Mouse (Mus musculus): ENCODE results near the gene Dcaf17. TPM values are rescaled to one million over a fixed set of nuclear protein-coding genes. Genes with fewer than 3 reads are reported as not detected.

Dcaf17 gene
- polyA plus RNA-seq, 1 experiment from 2014 or later, result 43.3 TPM

DNA sequence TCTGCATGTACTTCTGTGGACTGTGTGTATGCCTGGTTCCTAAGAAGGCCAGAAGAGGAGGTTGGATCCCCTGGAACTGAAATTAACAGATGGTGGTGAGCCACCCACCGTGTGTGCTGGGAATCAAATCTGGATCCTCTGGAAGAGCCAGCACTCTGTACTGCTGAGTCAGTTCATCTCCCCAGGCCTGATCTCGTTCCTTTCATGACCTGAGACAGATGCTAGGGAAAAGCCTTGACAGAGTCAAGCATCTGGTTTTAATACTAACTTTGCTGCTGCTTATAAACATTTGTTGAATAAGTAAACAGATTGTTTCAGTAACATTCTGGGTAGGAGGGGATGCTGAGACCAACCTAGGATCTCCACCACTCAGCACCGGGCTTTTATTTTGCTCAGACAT is 53.4 kb downstream of the Dcaf17 start:
- WGBS, result 74% methylated on average over 3 of the region's 3 CpGs
- no peaks in the 10 kb centered on the region for H3K9me3 ChIP-seq (ENCODE audit: control insufficient read depth, low read length)
- H3K9ac ChIP-seq (replicated peaks; ENCODE audit: low read depth, low read length), result no peak overlapping the region
- no peaks in the 10 kb centered on the region for H3K36me3 ChIP-seq (ENCODE audit: control insufficient read depth, insufficient read depth)
- H3K4me1 ChIP-seq (replicated peaks; ENCODE audit: control insufficient read depth, insufficient read depth, low read length), result no peaks in the 10 kb centered on the region
- no peak overlapping the region for H3K4me3 ChIP-seq (replicated peaks; ENCODE audit: low read length)
- ATAC-seq, result no peak
- H3K4me2 ChIP-seq (ENCODE audit: low read length), result no peak overlapping the region
- no peak overlapping the region for H3K27ac ChIP-seq (ENCODE audit: low read length)
- no peaks in the 10 kb centered on the region for H3K27me3 ChIP-seq (replicated peaks; ENCODE audit: control insufficient read depth, insufficient read depth, low read length)

DNA sequence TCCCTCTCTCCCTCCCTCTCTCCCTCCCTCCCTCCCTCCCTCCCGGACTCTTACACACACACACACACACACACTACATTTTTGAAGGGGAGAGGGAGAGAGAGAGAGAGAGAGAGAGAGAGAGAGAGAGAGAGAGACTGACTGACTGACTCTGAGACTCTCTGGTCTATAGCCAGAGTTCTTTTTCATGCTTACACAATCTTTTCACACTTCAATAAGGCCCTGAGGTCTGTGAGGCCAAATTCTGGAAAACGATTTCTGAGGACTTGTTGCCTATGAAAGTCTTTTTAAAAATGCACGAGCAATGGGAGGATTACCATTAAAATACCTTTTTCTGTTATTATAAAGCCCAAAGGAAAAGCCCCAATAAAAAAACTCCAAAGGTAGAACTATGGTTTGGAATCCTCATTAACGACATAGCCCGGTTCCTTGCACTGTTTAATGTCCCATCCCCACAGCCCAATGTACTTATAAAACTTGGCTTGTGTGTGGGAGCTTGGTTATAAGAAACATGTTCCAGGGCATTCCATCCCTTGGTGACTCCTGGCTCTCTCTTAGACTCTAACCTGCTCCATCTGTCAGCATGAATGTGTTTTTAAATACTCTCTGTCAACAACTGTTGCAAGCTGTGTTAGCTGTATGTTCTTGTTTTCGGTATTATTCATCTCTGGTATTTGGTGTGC is 58.5 kb downstream of the Dcaf17 start:
- no peak overlapping the region for H3K4me2 ChIP-seq (ENCODE audit: low read length)
- H3K9me3 ChIP-seq (ENCODE audit: control insufficient read depth, low read length), result no peaks in the 10 kb centered on the region
- peaks cover 11% of the 10 kb centered on the region for H3K4me1 ChIP-seq (replicated peaks; ENCODE audit: control insufficient read depth, insufficient read depth, low read length)
- WGBS, result 55% methylated on average over 6 of the region's 6 CpGs
- H3K36me3 ChIP-seq (ENCODE audit: control insufficient read depth, insufficient read depth), result no peaks in the 10 kb centered on the region
- H3K9ac ChIP-seq (replicated peaks; ENCODE audit: low read depth, low read length), result no peak overlapping the region
- no peak overlapping the region for H3K4me3 ChIP-seq (replicated peaks; ENCODE audit: low read length)
- ATAC-seq, result no peak
- no peak overlapping the region for H3K27ac ChIP-seq (ENCODE audit: low read length)
- no peaks in the 10 kb centered on the region; the same call in 1 of the 2 replicates for H3K27me3 ChIP-seq (replicated peaks; ENCODE audit: control insufficient read depth, insufficient read depth, low read length)

DNA sequence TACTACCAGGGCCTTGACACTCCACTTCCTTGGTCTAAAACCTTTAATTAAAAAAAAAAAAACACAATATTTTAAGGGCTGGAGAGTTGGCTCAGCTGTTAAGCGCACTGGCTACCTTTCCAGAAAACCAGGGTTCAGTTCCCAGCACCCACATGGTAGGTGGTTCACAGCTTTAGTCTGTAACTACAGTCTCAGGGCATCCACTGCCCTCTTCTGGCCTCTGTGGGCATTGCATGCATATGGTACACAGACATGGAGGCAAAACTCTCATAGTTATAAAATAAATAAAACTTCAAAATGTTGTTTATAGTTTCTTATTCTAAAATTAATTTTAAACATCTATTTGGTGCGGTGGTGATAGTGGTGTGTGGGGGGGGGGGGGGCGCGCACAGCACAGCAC is 61.0 kb downstream of the Dcaf17 start:
- WGBS, result 95% methylated on average over 4 of the region's 4 CpGs
- Histone ChIP-seq H3K9me3 (ENCODE audit: control insufficient read depth, low read length) (no peaks in the 10 kb centered on the region), H3K4me1 (replicated peaks; ENCODE audit: control insufficient read depth, insufficient read depth, low read length) (peaks cover 15% of the 10 kb centered on the region), H3K4me2 (ENCODE audit: low read length) (no peak overlapping the region), H3K27ac (ENCODE audit: low read length) (no peak overlapping the region), H3K9ac (replicated peaks; ENCODE audit: low read depth, low read length) (no peak overlapping the region), H3K27me3 (replicated peaks; ENCODE audit: control insufficient read depth, insufficient read depth, low read length) (peaks cover 2% of the 10 kb centered on the region; the same call in 1 of the 2 replicates), H3K4me3 (replicated peaks; ENCODE audit: low read length) (no peak overlapping the region), H3K36me3 (ENCODE audit: control insufficient read depth, insufficient read depth) (no peaks in the 10 kb centered on the region)
- ATAC-seq, result no peak

GRCm38 (mm10) chr2:71117797-71118708 is 62.9 kb downstream of the Dcaf17 start, which contains the start of gene Cybrd1:
TSS of gene Cybrd1 (plus strand) at chr2:71117923.
- Histone ChIP-seq H3K4me2 (ENCODE audit: low read length) (peak within 1 kb of the TSS; percentile 63), H3K9me3 (ENCODE audit: control insufficient read depth, low read length) (no peaks in the 10 kb centered on the region), H3K27ac (ENCODE audit: low read length) (no peak within 1 kb of the TSS), H3K9ac (replicated peaks; ENCODE audit: low read depth, low read length) (peak within 1 kb of the TSS; percentile 47), H3K36me3 (ENCODE audit: control insufficient read depth, insufficient read depth) (no peaks in the 10 kb centered on the region), H3K4me1 (replicated peaks; ENCODE audit: control insufficient read depth, insufficient read depth, low read length) (peaks cover 22% of the 10 kb centered on the region), H3K4me3 (replicated peaks; ENCODE audit: low read length) (peak within 1 kb of the TSS; percentile 40), H3K27me3 (replicated peaks; ENCODE audit: control insufficient read depth, insufficient read depth, low read length) (peaks cover 2% of the 10 kb centered on the region; the same call in 1 of the 2 replicates)
- peak; percentile 39 for ATAC-seq
- 3% methylated on average over 60 of the region's 60 CpGs for WGBS

DNA sequence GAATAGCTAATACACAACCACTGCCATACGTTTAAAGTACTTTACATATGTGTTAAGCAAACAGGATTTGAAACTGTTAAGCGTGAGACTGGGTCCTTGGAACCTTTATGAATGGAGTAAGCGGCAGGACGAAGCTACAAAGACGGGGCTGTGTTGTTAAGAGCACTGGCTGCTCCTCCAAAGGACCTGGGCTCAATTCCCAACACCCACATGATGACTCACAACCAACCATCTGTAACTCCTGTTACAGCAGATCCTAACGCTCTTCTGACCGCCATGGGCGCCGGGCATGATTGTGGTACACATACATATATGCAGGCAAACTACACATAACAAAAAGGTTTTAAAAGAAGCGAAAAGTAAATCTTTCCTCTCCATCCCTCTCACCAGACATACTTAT is 65.7 kb downstream of the Dcaf17 start:
- H3K27me3 ChIP-seq (replicated peaks; ENCODE audit: control insufficient read depth, insufficient read depth, low read length), result peaks cover 2% of the 10 kb centered on the region; the same call in 1 of the 2 replicates
- no peak overlapping the region for H3K4me2 ChIP-seq (ENCODE audit: low read length)
- H3K36me3 ChIP-seq (ENCODE audit: control insufficient read depth, insufficient read depth), result no peaks in the 10 kb centered on the region
- no peak; the same call in 1 of the 2 replicates for ATAC-seq
- no peak overlapping the region for H3K9ac ChIP-seq (replicated peaks; ENCODE audit: low read depth, low read length)
- WGBS, result 61% methylated on average over 10 of the region's 10 CpGs
- no peak overlapping the region for H3K27ac ChIP-seq (ENCODE audit: low read length)
- H3K9me3 ChIP-seq (ENCODE audit: control insufficient read depth, low read length), result no peaks in the 10 kb centered on the region
- H3K4me1 ChIP-seq (replicated peaks; ENCODE audit: control insufficient read depth, insufficient read depth, low read length), result peaks cover 22% of the 10 kb centered on the region
- no peak overlapping the region for H3K4me3 ChIP-seq (replicated peaks; ENCODE audit: low read length)

DNA sequence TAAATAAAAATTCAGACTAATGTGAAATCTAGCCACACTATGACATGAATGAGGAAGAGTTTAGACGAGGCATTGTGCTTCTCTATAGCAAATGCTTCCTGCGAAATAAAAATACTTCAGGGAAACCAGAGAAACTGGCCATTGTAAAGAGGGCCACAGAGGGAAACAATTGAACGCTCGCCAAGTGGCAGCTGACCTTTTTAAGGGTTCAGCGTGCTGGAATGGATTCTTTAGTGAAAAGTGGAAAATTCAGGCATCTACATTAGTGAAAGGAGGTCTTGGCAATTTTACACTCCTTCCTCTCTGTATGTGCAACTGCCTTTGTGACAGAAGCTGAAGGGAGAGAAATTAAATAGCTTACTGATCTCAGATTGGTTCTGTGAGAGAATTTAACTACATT is 66.3 kb downstream of the Dcaf17 start:
- 5% methylated on average over 5 of the region's 5 CpGs for WGBS
- H3K27me3 ChIP-seq (replicated peaks; ENCODE audit: control insufficient read depth, insufficient read depth, low read length), result peaks cover 2% of the 10 kb centered on the region; the same call in 1 of the 2 replicates
- H3K27ac ChIP-seq (ENCODE audit: low read length), result no peak overlapping the region
- H3K4me2 ChIP-seq (ENCODE audit: low read length), result no peak overlapping the region
- H3K9me3 ChIP-seq (ENCODE audit: control insufficient read depth, low read length), result no peaks in the 10 kb centered on the region
- ATAC-seq, result no peak
- H3K36me3 ChIP-seq (ENCODE audit: control insufficient read depth, insufficient read depth), result no peaks in the 10 kb centered on the region
- peaks cover 22% of the 10 kb centered on the region for H3K4me1 ChIP-seq (replicated peaks; ENCODE audit: control insufficient read depth, insufficient read depth, low read length)
- no peak overlapping the region for H3K4me3 ChIP-seq (replicated peaks; ENCODE audit: low read length)
- H3K9ac ChIP-seq (replicated peaks; ENCODE audit: low read depth, low read length), result no peak overlapping the region

DNA sequence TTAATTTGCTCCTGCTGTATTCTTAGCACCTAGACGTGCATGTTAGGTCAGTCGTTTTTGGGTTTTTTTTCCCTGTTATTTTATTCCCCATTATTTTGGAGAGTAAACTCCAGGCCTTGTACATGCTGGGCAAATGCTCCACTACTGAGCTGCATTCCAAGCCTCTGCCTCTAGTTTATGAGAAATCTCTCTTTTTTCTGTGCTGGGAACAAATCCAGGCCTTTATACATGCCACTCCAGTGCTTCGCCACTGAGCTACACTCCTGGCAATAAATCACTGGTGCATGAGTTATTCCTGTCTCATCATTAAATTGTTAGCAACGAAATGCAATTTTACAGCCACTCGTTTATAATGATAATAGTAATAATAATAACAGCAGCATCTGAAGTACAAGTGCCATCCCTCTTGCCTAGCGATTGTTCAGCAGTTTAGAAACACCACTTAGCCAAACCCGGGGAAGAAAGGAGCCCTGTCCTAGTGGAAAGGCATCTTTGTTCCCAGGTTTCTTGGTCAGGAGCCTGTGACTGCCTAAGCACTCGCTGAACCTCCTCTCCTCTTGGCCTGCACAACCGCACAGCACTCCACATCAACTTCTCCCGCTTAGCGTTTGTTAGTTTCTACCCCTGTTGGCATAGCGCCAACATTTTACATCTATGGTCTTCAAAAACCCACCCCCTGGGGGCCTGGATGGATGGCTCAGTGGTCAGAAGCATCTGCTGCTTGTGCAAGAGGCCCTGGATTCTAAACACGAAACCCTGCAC is 67.3 kb downstream of the Dcaf17 start:
- WGBS, result 44% methylated on average over 13 of the region's 13 CpGs
- ATAC-seq, result peak; percentile 57
- H3K4me3 ChIP-seq (replicated peaks; ENCODE audit: low read length), result no peak overlapping the region
- peaks cover 2% of the 10 kb centered on the region; the same call in 1 of the 2 replicates for H3K27me3 ChIP-seq (replicated peaks; ENCODE audit: control insufficient read depth, insufficient read depth, low read length)
- no peaks in the 10 kb centered on the region for H3K36me3 ChIP-seq (ENCODE audit: control insufficient read depth, insufficient read depth)
- H3K27ac ChIP-seq (ENCODE audit: low read length), result peak overlapping the region; percentile 20; the same call in 1 of the 2 replicates
- H3K4me1 ChIP-seq (replicated peaks; ENCODE audit: control insufficient read depth, insufficient read depth, low read length), result peaks cover 22% of the 10 kb centered on the region
- no peak overlapping the region for H3K4me2 ChIP-seq (ENCODE audit: low read length)
- H3K9ac ChIP-seq (replicated peaks; ENCODE audit: low read depth, low read length), result no peak overlapping the region
- H3K9me3 ChIP-seq (ENCODE audit: control insufficient read depth, low read length), result no peaks in the 10 kb centered on the region

GRCm38 (mm10) chr2:71123591-71123990 is 68.5 kb downstream of the Dcaf17 start:
- Histone ChIP-seq H3K4me1 (replicated peaks; ENCODE audit: control insufficient read depth, insufficient read depth, low read length) (peaks cover 12% of the 10 kb centered on the region), H3K9ac (replicated peaks; ENCODE audit: low read depth, low read length) (no peak overlapping the region), H3K27me3 (replicated peaks; ENCODE audit: control insufficient read depth, insufficient read depth, low read length) (0 out of 2 replicates have a peak, but pooled peaks cover 2% of the 10 kb centered on the region), H3K4me3 (replicated peaks; ENCODE audit: low read length) (no peak overlapping the region), H3K4me2 (ENCODE audit: low read length) (no peak overlapping the region), H3K36me3 (ENCODE audit: control insufficient read depth, insufficient read depth) (no peaks in the 10 kb centered on the region), H3K27ac (ENCODE audit: low read length) (no peak overlapping the region), H3K9me3 (ENCODE audit: control insufficient read depth, low read length) (no peaks in the 10 kb centered on the region)
- peak; percentile 23; the same call in 1 of the 2 replicates for ATAC-seq
- WGBS, result 45% methylated on average over 2 of the region's 2 CpGs

Measured in forebrain, embryonic 16.5 days (tissue).